Mouse (Mus musculus) kidney, adult 2 months (tissue): Measurements from ENCODE around the gene Ccr8.

ENCODE experiments used
- CTCF ChIP-seq: fragments of 200-500 bp; conservative IDR thresholded peaks from 2 replicates; pipeline ENCODE4 v1.5.1; 2011; ENCODE audit warnings: low read depth, mild to moderate bottlenecking, control low read depth, low read length, moderate library complexity, mixed read lengths; ENCODE audit not compliant: insufficient read depth, insufficient read length
- POLR2A ChIP-seq: fragments of 200-500 bp; IDR thresholded peaks from one replicate; pipeline ENCODE4 v1.6.1; 2011; ENCODE audit warnings: low read depth, low read length, control low read depth

DNA sequence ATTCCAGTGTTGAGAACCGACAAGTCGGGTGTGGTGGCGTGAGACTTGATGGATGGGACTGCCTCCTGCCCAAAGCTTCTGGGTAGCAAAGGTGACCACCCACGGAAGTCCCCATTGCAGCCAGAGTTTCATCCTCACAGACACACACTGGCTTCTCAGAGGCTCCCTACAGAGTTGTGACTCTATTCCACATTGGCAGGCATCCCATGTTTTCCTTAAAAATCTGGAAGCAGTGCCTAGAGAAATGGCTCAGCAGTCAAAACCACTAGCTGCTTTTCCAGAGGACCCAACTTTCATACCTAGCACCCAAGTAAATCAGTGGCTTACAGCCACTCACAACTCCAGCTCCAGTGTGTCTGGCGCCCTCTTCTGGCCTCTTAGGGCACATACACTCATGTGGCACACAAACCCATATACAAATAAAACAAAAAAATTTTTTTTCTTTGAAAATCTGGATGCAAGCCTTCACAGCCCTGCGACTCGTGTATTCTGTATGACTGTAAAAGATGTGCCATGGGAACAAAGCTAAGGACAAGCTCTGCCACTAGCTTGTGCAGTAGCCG lies 11.3 kb upstream of the Ccr8 start:
- TF ChIP-seq POLR2A, result no peak
- TF ChIP-seq CTCF, result no peak
